Mouse (Mus musculus) heart, adult 2 months (tissue): ENCODE data around the gene Gsk3b.

Experiments used
- CTCF ChIP-seq: fragments of 200-600 bp; IDR thresholded peaks from 2 replicates; pipeline ENCODE4 v1.8.1; 2022; ENCODE audit warnings: antibody characterized with exemption, mild to moderate bottlenecking, moderate library complexity
- EP300 ChIP-seq: fragments of 200-500 bp; IDR thresholded peaks from 2 replicates; pipeline ENCODE4 v1.6.1; 2011; ENCODE audit warnings: low read depth, low read length, control low read depth; ENCODE audit not compliant: insufficient read depth

DNA sequence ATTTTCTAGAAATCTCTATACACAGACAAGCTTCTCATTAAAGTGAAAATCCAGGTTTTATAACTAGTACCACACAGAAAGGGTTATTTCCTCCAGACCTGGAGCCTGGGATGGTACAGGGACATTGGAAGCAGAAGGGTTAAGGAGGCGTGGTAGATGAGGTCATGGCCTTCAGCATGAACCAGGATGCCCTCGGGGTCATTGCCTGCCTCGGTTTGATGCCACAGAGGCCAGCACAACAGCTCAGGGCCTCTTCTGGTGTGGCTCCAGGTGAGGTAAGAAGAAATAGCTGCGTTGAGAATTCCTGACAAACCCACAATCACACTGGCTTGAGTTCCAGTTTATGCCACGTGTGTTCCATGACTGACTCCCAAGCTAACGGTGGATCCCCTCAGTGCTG lies 200.1 kb downstream of the Gsk3b start:
- TF ChIP-seq EP300, result no peak
- no peak for TF ChIP-seq CTCF
